Mouse (Mus musculus) left cerebral cortex, postnatal 25 days (tissue): ENCODE data around the gene Dip2b. TPM values are rescaled to one million over a fixed set of nuclear protein-coding genes. Genes with fewer than 3 reads are reported as not detected.

ENCODE experiments used
- DNase-seq, 2 experiments: peaks; one replicate each; pipeline ENCODE4 v3.0.0; 2022; ENCODE audit warnings: low spot score in 2 of 2, mixed read lengths in 1 of 2
- intact Hi-C: fragments of 180-260 bp; cut with DNase I; formaldehyde crosslinking; loops from one replicate; pipeline ENCODE4 v1.15.1; 2025
- total RNA-seq, 2 experiments: library from RNA; stranded (reverse); gene quantifications; 2 replicates each; pipeline ENCODE4 v1.2.3; 2021

The Dip2b gene
- total RNA-seq, 2 experiments from 2014 or later, result 64.0 to 67.9 TPM

DNA sequence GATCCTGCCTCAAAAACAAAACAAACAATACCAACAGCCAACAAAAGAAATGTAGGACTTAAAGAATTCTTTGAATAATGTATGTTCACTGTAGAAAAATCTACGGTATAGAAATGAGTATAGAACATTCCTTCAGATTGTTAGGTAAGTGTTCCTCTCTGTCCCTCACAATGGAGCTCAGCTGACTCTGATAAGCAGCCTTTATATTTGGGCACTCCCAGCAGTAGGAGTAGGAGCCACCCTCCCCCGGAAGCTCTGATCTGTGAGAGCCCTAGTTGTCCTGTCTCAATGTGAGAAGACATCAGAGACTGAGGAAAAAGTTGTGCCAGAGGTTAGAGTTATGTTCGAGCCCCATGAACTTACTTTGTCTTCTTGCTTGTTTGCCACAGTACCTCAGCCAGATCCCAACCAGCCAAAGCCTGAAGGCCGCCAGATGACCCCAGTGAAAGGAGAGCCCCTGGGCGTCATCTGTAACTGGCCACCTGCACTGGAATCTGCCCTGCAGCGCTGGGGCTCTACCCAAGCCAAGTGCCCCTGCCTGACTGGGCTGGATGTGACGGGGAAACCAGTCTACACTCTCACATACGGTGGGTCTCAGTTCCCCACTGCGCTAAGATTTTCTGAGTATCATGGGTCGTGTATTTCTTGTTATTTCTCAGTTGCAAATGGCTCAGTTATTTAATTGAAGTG, 118.5 kb downstream of the Dip2b start:
- DNase-seq, result no peak
- intact Hi-C loops, result no loop called here

DNA sequence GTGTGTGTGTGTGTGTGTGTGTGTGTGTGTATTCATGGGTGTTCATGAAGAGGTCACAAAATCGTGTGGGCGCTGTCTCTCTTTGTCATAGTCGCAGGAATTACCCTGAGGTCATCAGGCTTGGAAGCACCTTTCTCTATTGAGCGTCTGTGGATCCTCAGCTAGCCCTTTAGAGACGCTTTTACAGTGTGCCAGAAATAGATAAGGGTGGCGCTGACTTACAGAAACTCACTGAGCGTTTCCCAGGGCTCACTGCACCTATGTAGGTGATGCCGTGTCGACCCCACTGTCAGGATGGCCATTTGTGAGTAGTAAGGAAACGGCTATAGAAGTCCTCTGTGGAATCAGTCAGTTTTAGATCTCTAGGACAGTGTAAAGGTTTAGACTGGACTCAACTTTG, 120.5 kb downstream of the Dip2b start:
- intact Hi-C loops, result no loop called here
- DNase-seq, result no peak

GRCm38 (mm10) chr15:100161747-100162280, 123.3 kb downstream of the Dip2b start:
- intact Hi-C loops, result no loop called here
- DNase-seq, result no peak

- DNase-seq, result no peak
- intact Hi-C loops, result no loop called here
Observed at GRCm38 (mm10) chr15:100163381-100164051, 125.1 kb downstream of the Dip2b start.

- no peak for DNase-seq
- intact Hi-C loops, result no loop called here
Observed at GRCm38 (mm10) chr15:100166464-100166863, 128.0 kb downstream of the Dip2b start.

DNA sequence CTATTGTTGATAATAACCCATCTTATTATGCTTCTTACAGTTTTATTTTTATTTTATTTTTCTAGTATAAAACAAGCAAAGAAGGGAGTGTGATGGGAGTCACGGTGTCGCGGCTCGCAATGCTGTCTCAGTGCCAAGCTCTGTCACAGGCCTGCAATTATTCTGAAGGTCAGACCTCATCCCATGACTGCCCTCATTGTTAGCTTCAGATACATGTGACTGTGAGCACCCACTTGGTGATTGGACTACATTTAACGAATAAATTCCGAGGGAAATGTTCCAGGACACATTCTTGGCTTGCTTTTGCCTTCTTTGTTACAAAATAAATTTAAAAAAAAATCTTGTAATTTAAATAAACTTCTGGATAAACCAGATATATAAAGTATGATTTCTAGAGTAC, 129.3 kb downstream of the Dip2b start:
- intact Hi-C loops, result no loop called here
- DNase-seq, result peak in 1 of 2 experiments; percentile 43

GRCm38 (mm10) chr15:100168191-100168606, 129.7 kb downstream of the Dip2b start:
- intact Hi-C loops, result no loop called here
- DNase-seq, result no peak

DNA sequence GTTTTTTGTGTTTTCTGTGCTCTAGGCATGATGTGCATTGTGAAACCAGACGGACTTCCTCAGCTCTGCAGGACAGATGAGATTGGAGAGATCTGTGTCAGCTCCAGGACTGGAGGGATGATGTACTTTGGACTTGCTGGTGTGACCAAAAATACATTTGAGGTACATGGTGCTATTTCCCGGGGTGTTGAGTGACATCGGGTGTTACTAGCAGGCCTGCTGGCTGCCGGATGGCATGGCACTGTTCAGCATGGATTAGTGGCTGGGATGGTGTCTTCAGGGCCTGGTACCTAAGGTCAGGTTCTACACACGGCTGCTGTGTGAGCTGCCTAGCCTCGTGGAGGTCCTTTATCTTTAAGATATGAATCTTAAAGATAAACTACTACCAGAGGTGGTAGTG, 136.7 kb downstream of the Dip2b start:
- intact Hi-C loops, result no loop called here
- DNase-seq, result no peak

DNA sequence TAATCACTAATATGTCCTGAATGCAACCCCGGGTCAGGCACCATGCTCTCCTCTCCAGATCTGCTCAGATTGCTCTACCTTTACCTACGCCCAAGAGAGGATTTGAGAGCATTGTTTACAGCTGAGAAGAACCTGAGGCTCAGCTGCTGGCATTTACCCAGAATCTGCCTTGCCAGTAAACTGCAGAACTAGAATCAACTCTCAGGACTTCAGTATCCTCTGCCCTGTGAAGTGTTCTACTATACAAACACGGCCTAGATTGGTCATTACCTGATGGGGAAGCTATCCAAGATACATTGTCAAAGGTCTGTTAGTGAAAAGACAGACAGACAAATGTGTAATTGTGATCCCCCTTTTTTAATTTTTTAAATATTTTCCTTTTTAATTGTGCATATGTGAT, 138.7 kb downstream of the Dip2b start:
- intact Hi-C loops, result no loop called here
- no peak for DNase-seq

- DNase-seq, result no peak
- intact Hi-C loops, result no loop called here
Observed at GRCm38 (mm10) chr15:100177575-100177974, 139.1 kb downstream of the Dip2b start.

DNA sequence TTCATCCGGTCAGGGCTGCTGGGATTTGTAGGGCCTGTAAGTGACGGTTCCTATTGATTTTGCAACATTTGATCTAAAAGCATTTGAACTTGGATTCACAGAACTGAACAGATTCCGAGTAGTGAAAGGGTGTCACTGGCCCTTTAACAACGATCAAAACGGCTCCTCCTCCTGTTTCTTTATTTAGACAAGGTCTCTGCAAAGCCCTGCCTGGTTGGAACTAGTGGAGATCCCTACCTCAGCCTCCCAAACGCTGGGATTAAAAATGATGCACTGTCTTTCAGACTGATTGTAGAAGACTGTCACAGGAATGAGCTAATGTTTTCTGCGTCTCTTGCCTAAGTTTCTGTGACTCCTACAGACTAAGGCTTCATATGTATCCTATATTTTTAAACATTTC, 140.0 kb downstream of the Dip2b start:
- DNase-seq, result no peak
- intact Hi-C loops, result no loop called here

GRCm38 (mm10) chr15:100179685-100180084, 141.2 kb downstream of the Dip2b start:
- intact Hi-C loops, result no loop called here

GRCm38 (mm10) chr15:100180221-100180620, 141.8 kb downstream of the Dip2b start:
- no peak for DNase-seq
- intact Hi-C loops, result no loop called here

More at GRCm38 (mm10) chr15:100179685-100180084, 141.2 kb downstream of the Dip2b start:
- no peak for DNase-seq

- DNase-seq, result no peak
- intact Hi-C loops, result no loop called here
Observed at GRCm38 (mm10) chr15:100181841-100182240, 143.4 kb downstream of the Dip2b start.

GRCm38 (mm10) chr15:100182526-100183280, 144.2 kb downstream of the Dip2b start:
- intact Hi-C loops, result no loop called here
- no peak for DNase-seq

- intact Hi-C loops, result no loop called here
- no peak for DNase-seq
Observed at GRCm38 (mm10) chr15:100183510-100183909, 145.0 kb downstream of the Dip2b start.

GRCm38 (mm10) chr15:100184821-100185496, 146.5 kb downstream of the Dip2b start:
- no peak for DNase-seq
- intact Hi-C loops, result no loop called here

DNA sequence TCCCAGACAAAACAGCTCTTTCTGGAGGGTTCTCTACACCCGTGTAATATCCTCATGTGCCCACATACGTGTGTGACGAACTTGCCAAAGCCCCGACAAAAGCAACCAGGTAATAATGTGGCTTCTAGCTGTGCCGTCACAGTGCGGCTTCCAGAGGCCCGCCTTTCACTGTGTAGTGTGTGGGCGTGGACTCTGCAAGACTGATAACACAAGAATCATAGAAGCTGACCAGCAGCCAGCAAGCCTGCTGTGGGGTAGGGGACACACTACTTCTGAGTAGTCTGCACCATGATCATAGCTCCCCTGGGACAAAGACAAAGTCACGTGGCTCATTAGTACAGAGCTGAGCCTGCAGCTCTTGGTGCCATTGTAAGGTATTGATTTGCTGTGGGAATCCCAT, 147.8 kb downstream of the Dip2b start:
- intact Hi-C loops, result no loop called here

GRCm38 (mm10) chr15:100186882-100187672, 148.6 kb downstream of the Dip2b start:
- intact Hi-C loops, result no loop called here

More for the DNA sequence above, 147.8 kb downstream of the Dip2b start:
- DNase-seq, result no peak

More at GRCm38 (mm10) chr15:100186882-100187672, 148.6 kb downstream of the Dip2b start:
- no peak for DNase-seq
